Mouse (Mus musculus) hindbrain, embryonic 16.5 days (tissue): ENCODE data around the gene Schip1. TPM values are rescaled to one million over a fixed set of nuclear protein-coding genes. Genes with fewer than 3 reads are reported as not detected.

ENCODE experiments used
- ATAC-seq: fragments of 200-750 bp; cut with Nextera tagmentation; 2 replicates; pipeline ENCODE4 v1.8.0; 2017; ENCODE audit warnings: moderate TSS enrichment, moderate library complexity
- H3K27ac ChIP-seq: fragments of 300-500 bp; sonication (generic); 2 replicates; pipeline ENCODE4 v1.5.1; 2014; ENCODE audit warnings: low read depth, mild to moderate bottlenecking, control low read depth, low read length, moderate library complexity
- H3K27me3 ChIP-seq: fragments of 300-500 bp; sonication (generic); replicated peaks from 2 replicates; pipeline ENCODE4 v1.6.1; 2014; ENCODE audit warnings: low read length; ENCODE audit not compliant: control insufficient read depth, insufficient read depth
- H3K36me3 ChIP-seq: fragments of 300-500 bp; sonication (generic); 2 replicates; pipeline ENCODE4 v1.6.1; 2014; ENCODE audit warnings: mild to moderate bottlenecking, low read length, moderate library complexity, mixed read lengths; ENCODE audit not compliant: control insufficient read depth, insufficient read depth
- H3K4me1 ChIP-seq: fragments of 300-500 bp; sonication (generic); 2 replicates; pipeline ENCODE4 v1.6.1; 2014; ENCODE audit warnings: low read depth, low read length; ENCODE audit not compliant: control insufficient read depth, insufficient read depth
- H3K4me2 ChIP-seq: fragments of 300-500 bp; sonication (generic); 2 replicates; pipeline ENCODE4 v1.6.1; 2014; ENCODE audit warnings: mild to moderate bottlenecking, low read length, control low read depth, moderate library complexity
- H3K4me3 ChIP-seq: fragments of 300-500 bp; sonication (generic); 2 replicates; pipeline ENCODE4 v1.5.1; 2014; ENCODE audit warnings: mild to moderate bottlenecking, low read length, control low read depth, moderate library complexity
- H3K9ac ChIP-seq: fragments of 300-500 bp; sonication (generic); 2 replicates; pipeline ENCODE4 v1.6.1; 2014; ENCODE audit warnings: low read depth, mild to moderate bottlenecking, control low read depth, low read length, moderate library complexity
- H3K9me3 ChIP-seq: fragments of 300-500 bp; sonication (generic); 2 replicates; pipeline ENCODE4 v1.6.1; 2014; ENCODE audit warnings: mild to moderate bottlenecking, low read length, moderate library complexity; ENCODE audit not compliant: control insufficient read depth
- WGBS: fragments of 180-500 bp; shearing (Covaris S2); extraction: QIAGEN DNeasy Blood & Tissue Kit; methylation state at CpG from one replicate; pipeline ENCODE4 v1.1.7; 2014; 5-methylcytosine and 5-hydroxymethylcytosine counted together
- polyA plus RNA-seq: library from polyadenylated mRNA; unstranded; fragments of >200 nt; fragmentation: Nextera tagmentation; extraction: Ambion mirVana; gene quantifications from 2 replicates; pipeline ENCODE4 v1.2.1, GENCODE M21; 2015

The Schip1 gene
- polyA plus RNA-seq, 1 experiment from 2014 or later, result 157 TPM

GRCm38 (mm10) chr3:68378799-68379198 is 314.2 kb downstream of the Schip1 start:
- ATAC-seq, result no peak
- Histone ChIP-seq H3K27me3 (no peaks in the 10 kb centered on the region), H3K27ac (no peak overlapping the region), H3K4me2 (no peak overlapping the region), H3K4me3 (no peak overlapping the region), H3K9me3 (no peaks in the 10 kb centered on the region), H3K36me3 (no peaks in the 10 kb centered on the region), H3K9ac (no peak overlapping the region), H3K4me1 (no peaks in the 10 kb centered on the region; the same call in 1 of the 2 replicates)
- WGBS, result 68% methylated on average over 2 of the region's 2 CpGs

GRCm38 (mm10) chr3:68379242-68379641 is 314.6 kb downstream of the Schip1 start:
- ATAC-seq, result no peak
- no peaks in the 10 kb centered on the region for H3K9me3 ChIP-seq
- no peak overlapping the region for H3K9ac ChIP-seq
- no peak overlapping the region for H3K4me3 ChIP-seq
- 54% methylated on average over 7 of the region's 7 CpGs for WGBS
- no peak overlapping the region for H3K4me2 ChIP-seq
- H3K27me3 ChIP-seq, result no peaks in the 10 kb centered on the region
- no peaks in the 10 kb centered on the region for H3K36me3 ChIP-seq
- no peaks in the 10 kb centered on the region; the same call in 1 of the 2 replicates for H3K4me1 ChIP-seq
- no peak overlapping the region for H3K27ac ChIP-seq

- no peak overlapping the region for H3K27ac ChIP-seq
- H3K4me1 ChIP-seq, result no peaks in the 10 kb centered on the region
- no peak overlapping the region for H3K4me3 ChIP-seq
- no peak overlapping the region for H3K4me2 ChIP-seq
- H3K36me3 ChIP-seq, result no peaks in the 10 kb centered on the region
- ATAC-seq, result peak; percentile 78
- H3K9me3 ChIP-seq, result no peaks in the 10 kb centered on the region
- no peaks in the 10 kb centered on the region for H3K27me3 ChIP-seq
- no peak overlapping the region for H3K9ac ChIP-seq
These were observed 319.1 kb downstream of the Schip1 start for GRCm38 (mm10) chr3:68383672-68384071.

- WGBS, result 78% methylated on average over 3 of the region's 3 CpGs
- Histone ChIP-seq H3K4me3 (no peak overlapping the region), H3K4me2 (no peak overlapping the region), H3K9me3 (no peaks in the 10 kb centered on the region), H3K4me1 (no peaks in the 10 kb centered on the region), H3K9ac (no peak overlapping the region), H3K27ac (no peak overlapping the region), H3K36me3 (no peaks in the 10 kb centered on the region), H3K27me3 (no peaks in the 10 kb centered on the region)
- no peak for ATAC-seq
These were observed 320.9 kb downstream of the Schip1 start for GRCm38 (mm10) chr3:68385544-68385943.

GRCm38 (mm10) chr3:68388023-68388422 is 323.4 kb downstream of the Schip1 start:
- no peaks in the 10 kb centered on the region for H3K27me3 ChIP-seq

GRCm38 (mm10) chr3:68393578-68393977 is 329.0 kb downstream of the Schip1 start:
- H3K9ac ChIP-seq, result no peak overlapping the region
- WGBS, result 68% methylated on average over 2 of the region's 2 CpGs

More at GRCm38 (mm10) chr3:68388023-68388422, 323.4 kb downstream of the Schip1 start:
- no peaks in the 10 kb centered on the region for H3K36me3 ChIP-seq
- H3K9ac ChIP-seq, result no peak overlapping the region
- H3K27ac ChIP-seq, result no peak overlapping the region
- no peaks in the 10 kb centered on the region for H3K4me1 ChIP-seq
- H3K9me3 ChIP-seq, result no peaks in the 10 kb centered on the region
- no peak for ATAC-seq
- 93% methylated on average over 3 of the region's 3 CpGs for WGBS
- H3K4me2 ChIP-seq, result no peak overlapping the region
- H3K4me3 ChIP-seq, result no peak overlapping the region

GRCm38 (mm10) chr3:68398691-68399090 is 334.1 kb downstream of the Schip1 start:
- Histone ChIP-seq H3K4me1 (peaks cover 2% of the 10 kb centered on the region; the same call in 1 of the 2 replicates), H3K36me3 (no peaks in the 10 kb centered on the region), H3K4me2 (no peak overlapping the region), H3K9ac (no peak overlapping the region), H3K4me3 (no peak overlapping the region), H3K27ac (no peak overlapping the region), H3K27me3 (no peaks in the 10 kb centered on the region), H3K9me3 (no peaks in the 10 kb centered on the region)
- no peak for ATAC-seq
- WGBS, result 71% methylated on average over 3 of the region's 3 CpGs

More at GRCm38 (mm10) chr3:68393578-68393977, 329.0 kb downstream of the Schip1 start:
- Histone ChIP-seq H3K4me2 (no peak overlapping the region), H3K27me3 (no peaks in the 10 kb centered on the region), H3K9me3 (no peaks in the 10 kb centered on the region), H3K4me3 (no peak overlapping the region), H3K36me3 (no peaks in the 10 kb centered on the region), H3K4me1 (no peaks in the 10 kb centered on the region), H3K27ac (no peak overlapping the region)
- ATAC-seq, result no peak

GRCm38 (mm10) chr3:68400121-68400520 is 335.5 kb downstream of the Schip1 start:
- H3K27me3 ChIP-seq, result no peaks in the 10 kb centered on the region
- ATAC-seq, result no peak
- H3K36me3 ChIP-seq, result no peaks in the 10 kb centered on the region
- no peak overlapping the region for H3K4me3 ChIP-seq
- WGBS, result 58% methylated on average over 7 of the region's 7 CpGs
- no peak overlapping the region for H3K4me2 ChIP-seq
- no peak overlapping the region for H3K9ac ChIP-seq
- peaks cover 7% of the 10 kb centered on the region for H3K4me1 ChIP-seq
- no peaks in the 10 kb centered on the region for H3K9me3 ChIP-seq
- no peak overlapping the region for H3K27ac ChIP-seq

- no peaks in the 10 kb centered on the region for H3K36me3 ChIP-seq
- no peaks in the 10 kb centered on the region for H3K27me3 ChIP-seq
- ATAC-seq, result peak; percentile 32; the same call in 1 of the 2 replicates
- H3K9ac ChIP-seq, result no peak overlapping the region
- no peak overlapping the region for H3K4me2 ChIP-seq
- WGBS, result 47% methylated on average over 4 of the region's 4 CpGs
- no peaks in the 10 kb centered on the region for H3K9me3 ChIP-seq
- H3K4me1 ChIP-seq, result peaks cover 10% of the 10 kb centered on the region
- H3K4me3 ChIP-seq, result no peak overlapping the region
- H3K27ac ChIP-seq, result peak overlapping the region; percentile 37
These were observed 338.7 kb downstream of the Schip1 start for GRCm38 (mm10) chr3:68403343-68403742.

GRCm38 (mm10) chr3:68403783-68404217 is 339.2 kb downstream of the Schip1 start:
- Histone ChIP-seq H3K4me1 (peaks cover 10% of the 10 kb centered on the region), H3K4me3 (no peak overlapping the region), H3K4me2 (no peak overlapping the region), H3K27me3 (no peaks in the 10 kb centered on the region), H3K36me3 (no peaks in the 10 kb centered on the region), H3K27ac (peak overlapping the region; percentile 37), H3K9me3 (no peaks in the 10 kb centered on the region), H3K9ac (no peak overlapping the region)
- 54% methylated on average over 2 of the region's 2 CpGs for WGBS
- ATAC-seq, result peak; percentile 82
